Mouse (Mus musculus): ENCODE data around the gene Katna1.

Gene Katna1

GRCm38 (mm10) chr10:7779751-7780237, 54.0 kb downstream of the Katna1 start:
- no peak for DNase-seq (ENCODE audit: low spot score in 2 of 2)

- peak; percentile 77 to 80 for DNase-seq (ENCODE audit: low spot score in 2 of 2)
Measured at GRCm38 (mm10) chr10:7780238-7781176, 54.7 kb downstream of the Katna1 start.

GRCm38 (mm10) chr10:7781214-7781613, 55.4 kb downstream of the Katna1 start:
- DNase-seq (ENCODE audit: low spot score in 2 of 2) = no peak

- DNase-seq (ENCODE audit: low spot score in 2 of 2) = no peak
Measured at GRCm38 (mm10) chr10:7787319-7787718, 61.5 kb downstream of the Katna1 start.

- no peak for DNase-seq (ENCODE audit: low spot score in 2 of 2)
Measured at GRCm38 (mm10) chr10:7792254-7792750, 66.5 kb downstream of the Katna1 start.

- DNase-seq (ENCODE audit: low spot score in 2 of 2) = peak; percentile 89 to 91
Measured at GRCm38 (mm10) chr10:7792751-7793385, 67.1 kb downstream of the Katna1 start, which contains the start of the genes Ginm1 and Ppil4. Ginm1 (minus strand) TSS chr10:7792824. Ppil4 (plus strand) TSS chr10:7792891.

- DNase-seq (ENCODE audit: low spot score in 2 of 2) = no peak
Measured at GRCm38 (mm10) chr10:7801258-7801657, 75.5 kb downstream of the Katna1 start.

GRCm38 (mm10) chr10:7802519-7803140, 76.8 kb downstream of the Katna1 start:
- no peak for DNase-seq (ENCODE audit: low spot score in 2 of 2)

GRCm38 (mm10) chr10:7809937-7810336, 84.1 kb downstream of the Katna1 start:
- peak; percentile 18 to 72 for DNase-seq (ENCODE audit: low spot score in 2 of 2)
